Mouse (Mus musculus): ENCODE results near the gene Vmn1r50.
"Not testable (repeated sequence)": the region's sequence is repeated elsewhere in the genome, so short reads cannot be mapped to it uniquely, and the experiment has no call there.

Gene Vmn1r50

GRCm38 (mm10) chr6:90101130-90101529, at the start of gene Vmn1r50:
Gene Vmn1r50 (plus strand): TSS chr6:90101430.
- no peak for DNase-seq (ENCODE audit: low spot score)

GRCm38 (mm10) chr6:90078406-90078805, 22.8 kb upstream of the Vmn1r50 start, which contains the start of gene Vmn1r49:
Gene Vmn1r49 (minus strand): TSS chr6:90078506.
- no peak for DNase-seq (ENCODE audit: low spot score)

- DNase-seq (ENCODE audit: low spot score) = no peak
Measured at GRCm38 (mm10) chr6:90100566-90100965, 664 bp upstream of the Vmn1r50 start.

GRCm38 (mm10) chr6:90122296-90122695, 21.1 kb downstream of the Vmn1r50 start, which contains the start of gene Vmn1r51:
Gene Vmn1r51 (plus strand): TSS chr6:90122596.
- not testable (repeated sequence) for DNase-seq (ENCODE audit: low spot score)

Measured in testis, postnatal 10 days (tissue).